Mouse (Mus musculus) bone marrow macrophage, adult 2 months (primary cell): Measurements from ENCODE around the gene Vps37b.

Experiments used
- CTCF ChIP-seq: IDR thresholded peaks from 2 replicates; pipeline ENCODE4 v1.5.1; 2012; ENCODE audit warnings: low read depth, mild to moderate bottlenecking, low read length, moderate library complexity
- POLR2A ChIP-seq: IDR thresholded peaks from 2 replicates; pipeline ENCODE4 v1.6.1; 2012; ENCODE audit warnings: mild to moderate bottlenecking, low read depth, low read length, borderline replicate concordance

- TF ChIP-seq CTCF (no peak), POLR2A (no peak)
Observed at GRCm38 (mm10) chr5:124006082-124006873, 25.8 kb downstream of the Vps37b start.
